Mouse (Mus musculus) heart, postnatal 0 days (tissue): ENCODE measurements around the gene Tnni3. TPM values are rescaled to one million over a fixed set of nuclear protein-coding genes. Genes with fewer than 3 reads are reported as not detected.

ENCODE experiments used
- ATAC-seq: fragments of 200-750 bp; cut with Nextera tagmentation; 2 replicates; pipeline ENCODE4 v1.8.0; 2017; ENCODE audit warnings: low read depth, moderate number of reproducible peaks, moderate library complexity; ENCODE audit not compliant: insufficient read depth
- DNase-seq: peaks from one replicate; pipeline ENCODE4 v3.0.0-alpha.2; 2016; ENCODE audit warnings: low spot score
- H3K27ac ChIP-seq: fragments of 300-500 bp; sonication (generic); 2 replicates; pipeline ENCODE4 v1.5.1; 2014; ENCODE audit warnings: low read depth, mild to moderate bottlenecking
- H3K27me3 ChIP-seq: fragments of 300-500 bp; sonication (generic); 2 replicates; pipeline ENCODE4 v1.6.1; 2014; ENCODE audit warnings: low read length, mixed read lengths; ENCODE audit not compliant: control insufficient read depth, insufficient read depth
- H3K36me3 ChIP-seq: fragments of 300-500 bp; sonication (generic); replicated peaks from 2 replicates; pipeline ENCODE4 v1.6.1; 2014; ENCODE audit warnings: low read length, mixed read lengths; ENCODE audit not compliant: control insufficient read depth, insufficient read depth
- H3K4me1 ChIP-seq: fragments of 300-500 bp; sonication (generic); 2 replicates; pipeline ENCODE4 v1.6.1; 2014; ENCODE audit warnings: antibody characterized with exemption; ENCODE audit not compliant: control insufficient read depth, insufficient read depth
- H3K4me2 ChIP-seq: fragments of 300-500 bp; sonication (generic); 2 replicates; pipeline ENCODE4 v1.6.1; 2014; ENCODE audit warnings: low read depth, mild to moderate bottlenecking, low read length, moderate library complexity
- H3K4me3 ChIP-seq: fragments of 300-500 bp; sonication (generic); 2 replicates; pipeline ENCODE4 v1.5.1; 2014; ENCODE audit warnings: low read depth, low read length
- H3K9ac ChIP-seq: fragments of 300-500 bp; sonication (generic); replicated peaks from 2 replicates; pipeline ENCODE4 v1.6.1; 2014; ENCODE audit warnings: low read depth, low read length, mixed read lengths
- H3K9me3 ChIP-seq: fragments of 300-500 bp; sonication (generic); replicated peaks from 2 replicates; pipeline ENCODE4 v1.6.1; 2016; ENCODE audit warnings: low read length; ENCODE audit not compliant: control insufficient read depth
- CTCF ChIP-seq: IDR thresholded peaks from 2 replicates; pipeline ENCODE4 v1.5.1; 2016; ENCODE audit warnings: antibody characterized with exemption, control low read depth, low read depth
- EP300 ChIP-seq: IDR thresholded peaks from 2 replicates; pipeline ENCODE4 v1.6.1; 2016; ENCODE audit warnings: antibody characterized with exemption, low read depth
- WGBS: fragments of 180-500 bp; shearing (Covaris S2); extraction: QIAGEN DNeasy Blood & Tissue Kit; methylation state at CpG from one replicate; pipeline ENCODE4 v1.1.7; 2014; 5-methylcytosine and 5-hydroxymethylcytosine counted together
- polyA plus RNA-seq: library from polyadenylated mRNA; unstranded; fragments of >200 nt; fragmentation: Nextera tagmentation; extraction: Ambion mirVana; gene quantifications from 2 replicates; pipeline ENCODE4 v1.2.1, GENCODE M21; 2015
- total RNA-seq: library from RNA; depleted of rRNA; stranded (reverse); fragments of >200 nt; gene quantifications from 2 replicates; pipeline ENCODE4 v1.2.3, GENCODE M21; 2014; ENCODE audit warnings: low replicate concordance

Gene Tnni3
- total and polyA plus RNA-seq, 2 experiments from 2014 or later: 5,473 to 8,811 TPM

DNA sequence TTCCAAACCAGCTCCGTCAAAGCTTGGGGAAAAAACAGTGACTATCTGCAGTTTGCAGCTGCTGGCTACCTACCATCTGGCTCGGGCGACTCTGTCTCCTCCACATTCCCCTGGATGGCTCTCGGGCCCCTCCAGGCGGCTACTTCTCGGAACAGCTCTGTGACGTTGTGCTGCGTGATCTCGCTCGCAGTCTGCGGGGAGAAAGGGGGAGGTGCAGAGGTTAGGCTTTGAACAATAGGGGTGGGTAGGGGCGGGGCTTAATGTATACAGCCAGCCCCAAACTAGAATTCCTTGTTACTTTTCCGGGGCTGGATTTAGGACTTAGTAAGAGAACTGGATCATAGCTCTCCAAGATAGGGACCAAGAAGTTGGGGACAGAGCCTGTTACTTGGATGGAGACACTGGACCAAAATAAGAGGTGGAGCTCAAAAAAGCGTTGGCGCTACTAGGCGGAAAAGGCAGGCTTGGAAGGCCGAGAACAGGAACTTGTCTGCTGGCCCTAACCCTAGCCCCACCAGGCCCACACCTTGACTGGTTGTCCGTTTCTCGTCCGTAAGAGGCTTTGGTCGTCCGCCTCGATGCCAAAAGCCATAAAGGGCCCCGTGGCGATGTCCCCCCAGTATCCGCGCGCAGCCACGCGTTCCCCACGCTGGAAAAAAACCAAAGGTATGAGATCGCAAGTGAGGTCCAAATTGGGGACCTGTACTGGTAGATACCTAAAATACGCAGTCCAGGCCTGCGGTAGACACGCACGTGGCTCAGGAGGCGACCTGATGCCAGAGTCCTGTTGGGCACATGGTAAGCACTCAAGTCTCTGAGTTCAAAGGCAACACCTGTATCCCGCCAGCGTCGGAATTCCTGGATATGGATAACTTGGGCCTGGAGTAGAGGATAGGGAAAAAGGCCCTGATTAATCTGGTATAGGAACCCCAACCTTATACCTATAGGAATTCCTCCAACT is 2.6 kb upstream of the Tnni3 start:
- Histone ChIP-seq H3K9me3 (no peaks in the 10 kb centered on the region), H3K27ac (0 out of 2 replicates have a peak overlapping the region, but pooled peaks have one; percentile 10), H3K4me1 (peaks cover 8% of the 10 kb centered on the region), H3K9ac (peak overlapping the region; percentile 23), H3K36me3 (no peaks in the 10 kb centered on the region), H3K4me3 (peak overlapping the region; percentile 28), H3K27me3 (0 out of 2 replicates have a peak, but pooled peaks cover 4% of the 10 kb centered on the region), H3K4me2 (peak overlapping the region; percentile 60)
- TF ChIP-seq EP300 (no peak), CTCF (peak; percentile 85)
- ATAC-seq (peak; percentile 53), DNase-seq (peak; percentile 94)
- 24% methylated on average over 40 of the region's 40 CpGs for WGBS

DNA sequence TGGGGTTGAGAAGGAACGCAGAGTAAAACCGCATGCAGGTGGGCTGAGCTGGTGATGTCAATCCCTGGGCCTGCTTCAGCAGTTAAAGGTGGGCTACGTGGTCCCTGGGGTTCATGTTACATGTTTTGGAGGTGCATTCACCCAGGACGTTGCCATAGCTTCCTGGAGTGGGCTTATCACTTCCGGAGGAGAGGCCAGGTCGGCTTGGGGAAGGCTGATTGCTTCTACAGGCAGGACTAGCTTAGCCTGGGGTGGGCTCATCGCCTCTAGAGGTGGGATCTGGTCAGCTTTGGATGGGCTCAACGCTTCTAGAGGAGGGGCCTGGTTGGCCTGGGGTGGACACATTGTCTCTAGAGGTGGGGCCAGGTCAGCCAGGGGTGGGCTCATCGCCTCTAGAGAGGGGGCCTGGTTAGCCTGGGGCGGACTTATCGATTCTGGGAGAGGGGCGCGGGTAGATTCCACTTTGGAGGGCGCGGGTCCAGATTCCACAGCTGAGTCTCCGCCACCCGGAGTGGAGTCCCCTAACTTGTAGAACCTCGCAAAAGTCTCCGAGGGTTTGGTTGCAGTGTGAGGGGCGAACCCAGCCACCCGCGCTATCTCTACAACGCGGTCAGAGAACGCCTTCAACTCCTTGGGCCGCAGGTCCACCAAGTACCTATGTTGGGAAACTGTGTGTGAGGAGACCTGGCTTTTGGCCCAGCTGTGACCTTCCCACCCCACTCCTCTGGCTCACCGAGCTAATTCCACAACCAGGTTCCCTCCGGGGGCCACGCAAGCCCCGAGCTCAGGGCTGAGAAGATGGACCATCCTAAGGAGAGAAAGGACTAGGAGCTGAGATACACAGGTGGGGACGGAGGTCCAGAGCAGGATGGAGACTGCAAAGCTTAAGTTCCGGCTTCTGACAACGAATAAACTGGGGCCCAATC is 561 bp downstream of the Tnni3 start:
- peak overlapping the region; percentile 52 for H3K4me2 ChIP-seq
- no peaks in the 10 kb centered on the region for H3K9me3 ChIP-seq
- peak overlapping the region; percentile 20 for H3K4me3 ChIP-seq
- TF ChIP-seq CTCF: no peak
- no peak for TF ChIP-seq EP300
- H3K27ac ChIP-seq: peak overlapping the region; percentile 98
- no peak for ATAC-seq
- 0 out of 2 replicates have a peak, but pooled peaks cover 4% of the 10 kb centered on the region for H3K27me3 ChIP-seq
- H3K36me3 ChIP-seq: peaks cover 18% of the 10 kb centered on the region
- H3K9ac ChIP-seq: peak overlapping the region; percentile 44; the same call in 1 of the 2 replicates
- no peak for DNase-seq
- WGBS: 70% methylated on average over 33 of the region's 33 CpGs
- H3K4me1 ChIP-seq: peaks cover 16% of the 10 kb centered on the region

DNA sequence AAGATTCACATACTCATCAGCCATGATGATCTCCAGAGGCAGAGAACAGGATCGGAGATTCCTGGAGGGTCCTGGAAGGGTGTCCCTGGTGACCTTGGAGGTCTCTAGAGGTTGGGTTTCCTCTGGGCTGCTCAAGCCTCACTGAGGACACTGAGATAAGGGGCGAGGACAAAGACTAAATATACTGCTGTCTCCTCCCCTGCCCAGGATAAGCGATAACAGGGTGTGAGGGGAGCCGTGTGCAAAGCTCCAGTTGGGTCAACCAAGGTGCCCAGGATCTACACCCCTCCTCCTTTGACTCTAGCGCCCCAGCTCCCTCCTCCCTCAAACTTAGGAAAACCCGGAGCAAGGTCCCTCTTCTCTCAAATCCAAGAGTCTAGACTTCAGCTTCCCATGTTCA is 1.7 kb downstream of the Tnni3 start:
- peak; percentile 92 for TF ChIP-seq EP300
- TF ChIP-seq CTCF: no peak
- Histone ChIP-seq H3K9ac (peak overlapping the region; percentile 92), H3K27ac (peak overlapping the region; percentile 98), H3K27me3 (0 out of 2 replicates have a peak, but pooled peaks cover 2% of the 10 kb centered on the region), H3K4me1 (peaks cover 18% of the 10 kb centered on the region), H3K4me2 (peak overlapping the region; percentile 82), H3K9me3 (no peaks in the 10 kb centered on the region), H3K36me3 (peaks cover 25% of the 10 kb centered on the region), H3K4me3 (peak overlapping the region; percentile 66)
- ATAC-seq: peak; percentile 86
- WGBS: 29% methylated on average over 6 of the region's 6 CpGs
- DNase-seq: peak; percentile 97

DNA sequence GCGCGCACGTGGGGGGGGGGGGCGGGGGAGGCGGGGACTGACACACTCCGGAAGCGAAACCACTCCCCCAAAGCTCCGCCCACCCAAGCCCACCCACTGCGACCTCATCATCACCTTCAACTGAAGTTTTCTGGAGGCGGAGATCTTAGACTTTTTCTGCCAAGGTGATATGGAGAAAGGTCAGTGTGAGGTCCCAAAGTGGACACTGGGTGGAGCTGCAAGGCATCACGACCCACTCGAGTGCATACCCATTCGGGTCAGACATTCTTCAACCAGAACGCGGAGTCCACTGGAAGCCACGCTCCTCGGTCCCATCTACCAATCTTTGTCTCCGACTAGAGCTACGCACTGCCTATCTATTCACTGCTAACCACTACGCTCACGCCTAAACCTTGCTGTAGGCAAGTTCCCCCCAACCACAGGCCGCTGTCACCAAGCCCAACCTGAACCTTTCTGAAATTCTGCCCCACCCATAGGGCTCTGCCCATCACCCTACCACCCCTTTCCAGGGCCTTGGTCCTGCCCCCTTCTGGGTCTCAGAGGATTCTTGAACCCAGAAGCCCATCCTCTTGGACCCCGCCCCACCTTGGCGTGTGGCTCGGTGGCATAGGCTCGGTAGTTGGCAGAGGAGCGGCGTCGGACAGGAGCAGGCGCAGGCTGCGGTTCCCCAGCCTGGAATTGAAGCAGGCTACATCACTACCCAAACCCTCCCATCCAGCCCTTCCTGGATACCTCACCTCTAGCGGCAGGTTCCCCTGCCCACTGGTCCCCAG is 2.6 kb downstream of the Tnni3 start:
- Histone ChIP-seq H3K4me2 (peak overlapping the region; percentile 82), H3K4me3 (peak overlapping the region; percentile 66), H3K9ac (peak overlapping the region; percentile 92), H3K4me1 (peaks cover 25% of the 10 kb centered on the region), H3K27me3 (no peaks in the 10 kb centered on the region), H3K27ac (peak overlapping the region; percentile 98), H3K36me3 (peaks cover 25% of the 10 kb centered on the region), H3K9me3 (no peaks in the 10 kb centered on the region)
- TF ChIP-seq CTCF (peak; percentile 27; the same call in 1 of the 2 replicates), EP300 (peak; percentile 75; the same call in 1 of the 2 replicates)
- peak; percentile 25 for ATAC-seq
- DNase-seq: peak; percentile 85
- WGBS: 10% methylated on average over 32 of the region's 32 CpGs
